Mouse (Mus musculus): ENCODE measurements around the gene Cfap299.

Gene Cfap299

DNA sequence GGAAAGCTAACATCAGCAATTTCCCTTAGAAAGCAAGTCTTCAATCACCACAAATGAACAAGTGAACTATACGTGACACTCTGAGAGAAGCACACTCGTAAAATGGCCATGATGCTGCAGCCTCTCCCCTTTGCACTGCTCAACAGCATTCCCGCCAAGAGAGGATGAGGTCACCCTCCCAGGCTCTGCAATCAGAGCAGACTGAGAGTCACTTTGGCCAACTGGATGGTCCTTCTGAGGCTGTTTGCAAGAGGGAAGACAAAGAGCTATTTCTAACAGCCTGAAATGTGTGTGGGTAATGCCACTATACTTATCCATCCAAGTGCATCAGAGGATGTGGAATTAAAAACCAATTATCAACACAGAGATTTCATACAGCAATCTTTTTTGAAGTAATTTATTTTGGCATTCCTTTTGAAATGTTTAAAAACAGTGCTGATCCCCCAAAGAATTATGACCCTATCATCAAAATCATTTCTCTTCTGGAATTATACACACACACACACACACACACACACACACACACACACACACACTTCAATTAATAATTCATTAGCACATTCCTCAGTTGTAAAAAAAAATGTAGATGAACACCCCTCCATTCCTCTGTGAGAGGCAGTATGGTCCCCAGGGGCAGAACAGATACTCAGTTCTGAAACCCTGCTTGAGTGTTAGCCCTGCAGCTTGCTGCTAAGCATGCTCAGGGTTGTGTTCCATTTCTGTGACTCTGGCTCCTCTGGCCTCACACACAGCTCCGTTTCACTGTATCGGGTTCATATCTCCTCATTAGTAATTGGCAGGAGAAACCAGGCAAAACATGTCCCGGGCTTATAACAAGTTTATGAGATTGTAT lies 403.3 kb downstream of the Cfap299 start:
- Histone ChIP-seq H3K9me3 (ENCODE audit: low read length) (no peaks in the 10 kb centered on the region), H3K4me1 (replicated peaks; ENCODE audit: low read depth, low read length) (no peaks in the 10 kb centered on the region), H3K4me3 (replicated peaks; ENCODE audit: low read length) (no peak overlapping the region), H3K36me3 (ENCODE audit: insufficient read depth, low read length) (no peaks in the 10 kb centered on the region), H3K27me3 (ENCODE audit: insufficient read depth, low read length) (no peaks in the 10 kb centered on the region)
- no peak for TF ChIP-seq POU5F1 (IDR thresholded peaks at IDR 0.05; ENCODE audit: borderline replicate concordance, low read length)
- no peak for TF ChIP-seq CTCF (conservative IDR thresholded peaks at IDR 0.05; ENCODE audit: low read length)
- no peak for TF ChIP-seq NANOG (IDR thresholded peaks at IDR 0.05; ENCODE audit: borderline replicate concordance, low read length)

DNA sequence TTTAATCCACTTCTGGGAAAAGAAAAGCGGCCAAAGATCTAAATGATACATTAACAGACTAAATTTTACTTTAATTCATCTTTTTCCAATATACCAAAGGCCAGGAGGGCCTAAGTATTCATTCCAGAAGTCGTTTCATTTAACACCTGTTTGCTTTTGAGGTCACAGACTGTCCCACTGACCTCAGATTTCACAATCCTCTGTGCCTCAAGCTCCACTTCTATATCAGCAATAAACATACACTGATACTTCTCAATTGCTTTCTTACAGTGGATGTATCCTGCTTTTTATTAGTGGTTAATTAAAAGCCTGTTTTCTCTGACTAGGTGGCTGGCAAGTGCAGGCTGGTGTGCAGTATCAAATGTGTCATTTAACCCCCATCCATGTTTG lies 403.9 kb downstream of the Cfap299 start:
- no peaks in the 10 kb centered on the region for H3K36me3 ChIP-seq (ENCODE audit: insufficient read depth, low read length)
- TF ChIP-seq NANOG (IDR thresholded peaks at IDR 0.05; ENCODE audit: borderline replicate concordance, low read length) (no peak), CTCF (conservative IDR thresholded peaks at IDR 0.05; ENCODE audit: low read length) (no peak), POU5F1 (IDR thresholded peaks at IDR 0.05; ENCODE audit: borderline replicate concordance, low read length) (no peak)
- no peak overlapping the region for H3K4me3 ChIP-seq (replicated peaks; ENCODE audit: low read length)
- H3K27me3 ChIP-seq (ENCODE audit: insufficient read depth, low read length): no peaks in the 10 kb centered on the region
- no peaks in the 10 kb centered on the region for H3K9me3 ChIP-seq (ENCODE audit: low read length)
- no peaks in the 10 kb centered on the region for H3K4me1 ChIP-seq (replicated peaks; ENCODE audit: low read depth, low read length)

DNA sequence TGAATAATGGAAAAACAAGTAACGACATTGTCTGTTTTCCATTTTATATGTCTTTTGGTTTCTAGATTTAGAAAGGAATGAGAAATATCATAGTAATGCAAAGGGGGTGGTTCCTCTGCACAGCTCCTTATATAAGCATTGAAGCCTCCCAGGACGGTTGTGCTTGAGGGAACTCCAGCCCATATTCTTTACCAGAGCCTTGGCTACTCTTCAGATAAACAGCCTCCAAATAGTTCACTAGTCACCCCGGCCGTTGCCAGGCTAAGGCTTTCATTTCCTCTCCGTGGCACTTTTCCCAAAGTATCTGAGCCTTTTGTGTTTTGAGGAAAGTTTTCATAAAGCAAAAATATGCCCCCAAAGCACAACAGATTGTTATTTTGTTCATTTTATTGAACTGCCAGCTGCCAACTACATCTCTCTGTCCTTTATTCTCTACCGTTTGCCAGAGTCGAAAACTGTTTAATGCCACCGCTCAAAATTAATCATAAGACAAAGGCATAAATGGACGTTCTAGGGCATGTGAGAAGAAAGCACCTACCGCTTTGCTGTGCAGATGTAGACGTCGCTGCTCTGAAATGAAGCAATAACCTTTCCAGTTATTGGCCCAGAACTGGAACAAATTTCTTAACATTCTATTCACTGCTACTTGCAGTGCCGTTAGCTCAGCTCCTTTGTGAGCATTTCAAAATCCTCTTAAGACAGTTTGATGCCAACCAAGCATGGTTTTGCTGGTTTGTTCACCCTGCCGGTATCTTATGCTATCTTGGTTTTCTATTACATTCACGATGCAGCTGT lies 433.0 kb downstream of the Cfap299 start:
- TF ChIP-seq POU5F1 (IDR thresholded peaks at IDR 0.05; ENCODE audit: borderline replicate concordance, low read length) (no peak), CTCF (conservative IDR thresholded peaks at IDR 0.05; ENCODE audit: low read length) (no peak), NANOG (IDR thresholded peaks at IDR 0.05; ENCODE audit: borderline replicate concordance, low read length) (no peak)
- Histone ChIP-seq H3K4me1 (replicated peaks; ENCODE audit: low read depth, low read length) (no peaks in the 10 kb centered on the region), H3K27me3 (ENCODE audit: insufficient read depth, low read length) (no peaks in the 10 kb centered on the region), H3K9me3 (ENCODE audit: low read length) (no peaks in the 10 kb centered on the region), H3K4me3 (replicated peaks; ENCODE audit: low read length) (no peak overlapping the region), H3K36me3 (ENCODE audit: insufficient read depth, low read length) (no peaks in the 10 kb centered on the region)

DNA sequence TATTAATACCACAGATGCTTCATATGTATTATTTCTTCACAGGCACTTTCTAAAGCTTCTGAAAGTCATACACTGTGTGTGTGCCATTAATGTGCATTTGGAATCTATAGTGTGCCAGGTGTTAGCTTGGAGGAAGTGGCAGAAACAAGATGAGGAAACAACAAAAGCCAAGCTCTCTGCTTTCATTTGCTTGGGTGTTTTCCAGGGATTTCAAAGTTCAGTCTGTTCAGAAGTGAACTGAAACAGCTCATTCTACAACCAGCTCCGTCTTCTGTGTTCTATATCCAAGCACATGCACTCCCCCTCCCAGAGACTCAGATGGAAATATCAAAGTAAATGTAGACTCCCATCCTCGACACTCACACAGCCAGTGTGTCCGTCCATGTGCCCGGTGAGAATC lies 449.5 kb downstream of the Cfap299 start:
- Histone ChIP-seq H3K27me3 (ENCODE audit: insufficient read depth, low read length) (no peaks in the 10 kb centered on the region), H3K4me3 (replicated peaks; ENCODE audit: low read length) (no peak overlapping the region), H3K4me1 (replicated peaks; ENCODE audit: low read depth, low read length) (no peaks in the 10 kb centered on the region), H3K36me3 (ENCODE audit: insufficient read depth, low read length) (no peaks in the 10 kb centered on the region), H3K9me3 (ENCODE audit: low read length) (no peaks in the 10 kb centered on the region)
- TF ChIP-seq NANOG (IDR thresholded peaks at IDR 0.05; ENCODE audit: borderline replicate concordance, low read length) (no peak), CTCF (conservative IDR thresholded peaks at IDR 0.05; ENCODE audit: low read length) (no peak)

DNA sequence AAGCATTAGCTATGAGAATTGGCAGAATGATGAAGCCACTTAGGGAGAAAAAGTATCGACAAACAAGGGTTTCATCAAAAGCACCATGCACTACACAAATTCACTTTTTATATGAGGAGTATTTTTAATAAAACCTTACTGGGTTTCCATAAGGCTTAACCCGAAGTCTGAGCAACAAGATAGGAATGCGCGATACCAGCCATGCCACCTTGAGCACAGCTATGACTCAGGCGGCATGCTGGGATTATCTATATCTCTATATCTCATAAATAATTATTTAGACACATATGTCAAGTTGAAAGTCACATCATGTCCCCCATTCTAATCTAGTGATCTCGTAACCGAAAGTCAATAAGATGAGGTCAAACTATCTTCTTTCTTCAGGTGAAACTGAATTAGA lies 453.0 kb downstream of the Cfap299 start:
- Histone ChIP-seq H3K36me3 (ENCODE audit: insufficient read depth, low read length) (no peaks in the 10 kb centered on the region), H3K27me3 (ENCODE audit: insufficient read depth, low read length) (no peaks in the 10 kb centered on the region), H3K9me3 (ENCODE audit: low read length) (no peaks in the 10 kb centered on the region), H3K4me3 (replicated peaks; ENCODE audit: low read length) (no peak overlapping the region), H3K4me1 (replicated peaks; ENCODE audit: low read depth, low read length) (no peaks in the 10 kb centered on the region)
- TF ChIP-seq CTCF (conservative IDR thresholded peaks at IDR 0.05; ENCODE audit: low read length) (no peak), POU5F1 (IDR thresholded peaks at IDR 0.05; ENCODE audit: borderline replicate concordance, low read length) (no peak), NANOG (IDR thresholded peaks at IDR 0.05; ENCODE audit: borderline replicate concordance, low read length) (no peak)

DNA sequence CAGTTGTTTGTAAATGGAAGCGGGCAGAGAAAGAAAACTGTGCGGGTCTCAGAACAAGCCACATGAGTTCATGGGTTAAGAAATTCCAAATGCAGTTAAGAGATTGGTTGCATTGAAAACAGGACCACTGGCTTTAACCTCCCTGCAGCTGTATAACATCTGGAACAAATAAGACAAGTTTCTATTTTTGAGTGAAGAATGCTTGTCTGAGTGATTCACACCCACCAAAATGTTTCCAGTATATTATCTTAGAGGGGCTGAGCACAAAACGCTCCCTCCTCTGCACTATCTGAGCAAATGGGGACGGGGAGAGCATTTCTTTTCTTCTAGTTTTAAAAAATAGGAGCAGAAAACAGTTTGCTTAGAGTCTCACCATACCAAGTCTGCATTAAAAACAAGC lies 458.6 kb downstream of the Cfap299 start:
- Histone ChIP-seq H3K36me3 (ENCODE audit: insufficient read depth, low read length) (no peaks in the 10 kb centered on the region), H3K4me1 (replicated peaks; ENCODE audit: low read depth, low read length) (no peaks in the 10 kb centered on the region), H3K27me3 (ENCODE audit: insufficient read depth, low read length) (0 out of 2 replicates have a peak, but pooled peaks cover 4% of the 10 kb centered on the region), H3K4me3 (replicated peaks; ENCODE audit: low read length) (no peak overlapping the region), H3K9me3 (ENCODE audit: low read length) (no peaks in the 10 kb centered on the region)
- TF ChIP-seq POU5F1 (IDR thresholded peaks at IDR 0.05; ENCODE audit: borderline replicate concordance, low read length): no peak
- no peak for TF ChIP-seq CTCF (conservative IDR thresholded peaks at IDR 0.05; ENCODE audit: low read length)
- TF ChIP-seq NANOG (IDR thresholded peaks at IDR 0.05; ENCODE audit: borderline replicate concordance, low read length): no peak

DNA sequence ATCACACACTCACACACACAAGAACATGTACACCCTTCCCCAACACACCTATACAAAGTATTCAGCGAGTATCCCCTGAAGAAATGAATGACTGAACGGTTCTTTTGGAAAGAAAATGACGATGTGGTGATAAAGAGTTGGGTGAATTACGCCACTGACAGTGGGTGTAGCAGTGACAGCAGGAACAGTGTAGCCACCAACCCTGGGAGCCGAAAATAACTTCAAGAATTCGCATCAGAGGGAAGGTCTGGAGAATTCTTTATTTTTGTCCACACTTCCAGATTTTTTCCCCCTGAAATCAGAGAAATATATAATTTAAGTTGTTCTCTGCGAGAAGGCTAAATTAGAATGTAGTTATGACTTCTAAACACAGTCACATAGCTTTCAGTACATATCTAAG lies 459.5 kb downstream of the Cfap299 start:
- Histone ChIP-seq H3K9me3 (ENCODE audit: low read length) (no peaks in the 10 kb centered on the region), H3K27me3 (ENCODE audit: insufficient read depth, low read length) (0 out of 2 replicates have a peak, but pooled peaks cover 4% of the 10 kb centered on the region), H3K4me3 (replicated peaks; ENCODE audit: low read length) (no peak overlapping the region), H3K36me3 (ENCODE audit: insufficient read depth, low read length) (no peaks in the 10 kb centered on the region), H3K4me1 (replicated peaks; ENCODE audit: low read depth, low read length) (no peaks in the 10 kb centered on the region)
- TF ChIP-seq NANOG (IDR thresholded peaks at IDR 0.05; ENCODE audit: borderline replicate concordance, low read length) (no peak), POU5F1 (IDR thresholded peaks at IDR 0.05; ENCODE audit: borderline replicate concordance, low read length) (no peak), CTCF (conservative IDR thresholded peaks at IDR 0.05; ENCODE audit: low read length) (no peak)

DNA sequence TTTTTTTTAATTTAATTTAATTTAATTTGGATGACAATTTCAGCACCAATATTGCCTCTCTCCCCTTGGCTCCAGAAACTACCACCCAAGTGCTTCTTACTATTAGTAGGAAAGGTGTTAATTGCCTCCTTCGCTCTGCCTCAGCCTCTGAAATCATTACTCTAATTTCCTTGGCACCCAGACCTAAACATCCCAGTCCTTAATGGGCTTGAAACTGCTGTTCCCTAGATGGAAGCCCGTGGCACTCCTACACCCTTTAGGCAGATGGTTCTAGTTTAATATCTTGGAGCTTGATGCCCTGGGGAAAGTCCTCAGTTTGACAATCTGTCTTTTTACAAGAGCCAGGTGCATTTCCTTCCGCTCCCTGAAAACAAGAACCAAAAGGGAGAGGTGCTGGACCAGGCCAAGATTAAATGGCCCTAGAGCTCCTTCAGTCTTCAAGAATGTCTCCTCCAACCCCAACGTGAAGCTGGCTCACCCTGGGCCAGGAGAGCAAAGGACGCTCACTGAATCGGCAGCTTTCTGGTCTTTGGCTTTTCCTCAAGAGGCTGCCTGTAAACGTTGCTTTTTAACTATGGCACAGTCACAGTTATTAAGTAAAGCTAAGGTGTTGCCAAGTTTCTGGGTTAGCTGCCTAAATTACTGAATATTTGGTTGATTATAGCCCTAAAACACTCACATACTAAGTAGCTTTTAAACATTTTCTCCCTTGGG lies 461.9 kb downstream of the Cfap299 start:
- Histone ChIP-seq H3K27me3 (ENCODE audit: insufficient read depth, low read length) (peaks cover 4% of the 10 kb centered on the region; the same call in 1 of the 2 replicates), H3K9me3 (ENCODE audit: low read length) (no peaks in the 10 kb centered on the region), H3K4me3 (replicated peaks; ENCODE audit: low read length) (no peak overlapping the region), H3K4me1 (replicated peaks; ENCODE audit: low read depth, low read length) (no peaks in the 10 kb centered on the region), H3K36me3 (ENCODE audit: insufficient read depth, low read length) (no peaks in the 10 kb centered on the region)
- TF ChIP-seq CTCF (conservative IDR thresholded peaks at IDR 0.05; ENCODE audit: low read length) (no peak), NANOG (IDR thresholded peaks at IDR 0.05; ENCODE audit: borderline replicate concordance, low read length) (no peak), POU5F1 (IDR thresholded peaks at IDR 0.05; ENCODE audit: borderline replicate concordance, low read length) (no peak)
